Mouse (Mus musculus): ENCODE results near the gene Ntrk3. TPM values are rescaled to one million over a fixed set of nuclear protein-coding genes. Genes with fewer than 3 reads are reported as not detected.

The Ntrk3 gene
- polyA plus RNA-seq, 1 experiment from 2014 or later, result 0.16 TPM

- 96% methylated on average over 6 of the region's 6 CpGs for WGBS
- no peak for DNase-seq (ENCODE audit: low spot score)
- H3K9ac ChIP-seq (ENCODE audit: low read length), result no peak overlapping the region
- no peaks in the 10 kb centered on the region for H3K9me3 ChIP-seq (ENCODE audit: control insufficient read depth, low read length)
- no peak overlapping the region for H3K4me2 ChIP-seq (ENCODE audit: low read depth, severe bottlenecking)
- H3K4me3 ChIP-seq (ENCODE audit: low read depth, low read length), result no peak overlapping the region
- no peaks in the 10 kb centered on the region for H3K27me3 ChIP-seq (ENCODE audit: control insufficient read depth, insufficient read depth, low read length)
- no peaks in the 10 kb centered on the region for H3K4me1 ChIP-seq (ENCODE audit: control insufficient read depth, insufficient read depth, low read length)
- no peak for ATAC-seq (ENCODE audit: insufficient number of reproducible peaks, low FRiP score, low TSS enrichment, low read depth)
- no peaks in the 10 kb centered on the region for H3K36me3 ChIP-seq (ENCODE audit: control insufficient read depth, insufficient read depth, low read length)
- H3K27ac ChIP-seq (replicated peaks; ENCODE audit: low read depth, low read length), result no peak overlapping the region
Observed at GRCm38 (mm10) chr7:78404481-78404880, 333.3 kb downstream of the Ntrk3 start.

- Histone ChIP-seq H3K4me2 (ENCODE audit: low read depth, severe bottlenecking) (no peak overlapping the region), H3K9me3 (ENCODE audit: control insufficient read depth, low read length) (no peaks in the 10 kb centered on the region), H3K27me3 (ENCODE audit: control insufficient read depth, insufficient read depth, low read length) (no peaks in the 10 kb centered on the region), H3K36me3 (ENCODE audit: control insufficient read depth, insufficient read depth, low read length) (no peaks in the 10 kb centered on the region), H3K27ac (replicated peaks; ENCODE audit: low read depth, low read length) (no peak overlapping the region), H3K4me3 (ENCODE audit: low read depth, low read length) (no peak overlapping the region), H3K9ac (ENCODE audit: low read length) (no peak overlapping the region), H3K4me1 (ENCODE audit: control insufficient read depth, insufficient read depth, low read length) (no peaks in the 10 kb centered on the region)
- 73% methylated on average over 3 of the region's 3 CpGs for WGBS
- ATAC-seq (ENCODE audit: insufficient number of reproducible peaks, low FRiP score, low TSS enrichment, low read depth) (no peak), DNase-seq (ENCODE audit: low spot score) (no peak)
Observed at GRCm38 (mm10) chr7:78402495-78402894, 335.3 kb downstream of the Ntrk3 start.

DNA sequence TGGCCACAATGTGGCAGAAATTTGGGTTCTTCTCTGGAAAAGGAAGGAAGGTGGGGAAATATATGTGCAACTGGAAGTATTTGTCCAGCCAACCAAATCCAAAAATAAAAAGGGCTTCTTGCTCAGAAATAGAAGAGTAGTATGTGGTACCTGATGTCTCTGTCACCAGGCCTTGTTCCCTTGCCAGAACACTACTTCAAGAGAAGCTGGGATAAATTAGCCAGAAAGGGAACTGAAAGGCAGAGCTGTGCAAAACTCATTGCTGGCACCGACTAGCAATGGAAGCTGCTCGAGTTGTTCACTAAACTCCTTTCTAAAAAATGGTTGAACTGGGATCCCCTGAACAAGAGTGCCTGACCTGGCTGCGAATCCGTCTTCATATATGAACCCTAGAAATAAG is 337.6 kb downstream of the Ntrk3 start:
- Histone ChIP-seq H3K36me3 (ENCODE audit: control insufficient read depth, insufficient read depth, low read length) (no peaks in the 10 kb centered on the region), H3K9me3 (ENCODE audit: control insufficient read depth, low read length) (no peaks in the 10 kb centered on the region), H3K27me3 (ENCODE audit: control insufficient read depth, insufficient read depth, low read length) (no peaks in the 10 kb centered on the region), H3K4me2 (ENCODE audit: low read depth, severe bottlenecking) (no peak overlapping the region), H3K9ac (ENCODE audit: low read length) (no peak overlapping the region), H3K4me1 (ENCODE audit: control insufficient read depth, insufficient read depth, low read length) (no peaks in the 10 kb centered on the region), H3K27ac (replicated peaks; ENCODE audit: low read depth, low read length) (no peak overlapping the region), H3K4me3 (ENCODE audit: low read depth, low read length) (no peak overlapping the region)
- WGBS, result 91% methylated on average over 4 of the region's 4 CpGs
- DNase-seq (ENCODE audit: low spot score) (no peak), ATAC-seq (ENCODE audit: insufficient number of reproducible peaks, low FRiP score, low TSS enrichment, low read depth) (no peak)

DNA sequence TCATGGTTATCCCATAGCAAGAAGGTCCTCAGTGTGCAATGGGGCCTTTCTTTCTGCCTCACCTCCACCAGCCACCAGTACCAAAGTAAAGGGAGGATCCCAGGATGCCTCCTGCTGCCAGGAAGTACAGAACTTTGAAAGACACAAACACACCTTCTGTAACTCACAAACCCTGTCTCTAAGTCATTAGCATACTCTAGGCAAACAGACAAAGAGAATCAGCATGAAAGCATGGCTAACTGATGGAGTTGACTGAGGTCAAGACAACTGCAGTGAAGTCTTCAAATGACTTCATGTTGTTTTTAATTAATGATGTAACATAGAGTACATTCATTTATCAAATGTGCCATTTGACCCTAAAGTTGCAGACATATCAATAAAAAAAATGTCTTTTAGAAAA is 339.4 kb downstream of the Ntrk3 start:
- no peak for ATAC-seq (ENCODE audit: insufficient number of reproducible peaks, low FRiP score, low TSS enrichment, low read depth)

GRCm38 (mm10) chr7:78397215-78397614 is 340.6 kb downstream of the Ntrk3 start:
- Histone ChIP-seq H3K4me2 (ENCODE audit: low read depth, severe bottlenecking) (no peak overlapping the region), H3K27ac (replicated peaks; ENCODE audit: low read depth, low read length) (no peak overlapping the region), H3K9ac (ENCODE audit: low read length) (no peak overlapping the region), H3K4me1 (ENCODE audit: control insufficient read depth, insufficient read depth, low read length) (no peaks in the 10 kb centered on the region), H3K27me3 (ENCODE audit: control insufficient read depth, insufficient read depth, low read length) (no peaks in the 10 kb centered on the region), H3K36me3 (ENCODE audit: control insufficient read depth, insufficient read depth, low read length) (no peaks in the 10 kb centered on the region), H3K9me3 (ENCODE audit: control insufficient read depth, low read length) (no peaks in the 10 kb centered on the region), H3K4me3 (ENCODE audit: low read depth, low read length) (no peak overlapping the region)
- DNase-seq (ENCODE audit: low spot score) (no peak), ATAC-seq (ENCODE audit: insufficient number of reproducible peaks, low FRiP score, low TSS enrichment, low read depth) (no peak)
- 89% methylated on average over 4 of the region's 4 CpGs for WGBS

More for the DNA sequence above, 339.4 kb downstream of the Ntrk3 start:
- Histone ChIP-seq H3K36me3 (ENCODE audit: control insufficient read depth, insufficient read depth, low read length) (no peaks in the 10 kb centered on the region), H3K4me1 (ENCODE audit: control insufficient read depth, insufficient read depth, low read length) (no peaks in the 10 kb centered on the region), H3K4me2 (ENCODE audit: low read depth, severe bottlenecking) (no peak overlapping the region), H3K4me3 (ENCODE audit: low read depth, low read length) (no peak overlapping the region), H3K27me3 (ENCODE audit: control insufficient read depth, insufficient read depth, low read length) (no peaks in the 10 kb centered on the region), H3K9ac (ENCODE audit: low read length) (no peak overlapping the region), H3K9me3 (ENCODE audit: control insufficient read depth, low read length) (no peaks in the 10 kb centered on the region), H3K27ac (replicated peaks; ENCODE audit: low read depth, low read length) (no peak overlapping the region)
- no peak for DNase-seq (ENCODE audit: low spot score)

- no peak for DNase-seq (ENCODE audit: low spot score)
- no peak for ATAC-seq (ENCODE audit: insufficient number of reproducible peaks, low FRiP score, low TSS enrichment, low read depth)
- Histone ChIP-seq H3K27me3 (ENCODE audit: control insufficient read depth, insufficient read depth, low read length) (no peaks in the 10 kb centered on the region), H3K4me2 (ENCODE audit: low read depth, severe bottlenecking) (no peak overlapping the region), H3K36me3 (ENCODE audit: control insufficient read depth, insufficient read depth, low read length) (no peaks in the 10 kb centered on the region), H3K4me1 (ENCODE audit: control insufficient read depth, insufficient read depth, low read length) (no peaks in the 10 kb centered on the region), H3K9me3 (ENCODE audit: control insufficient read depth, low read length) (no peaks in the 10 kb centered on the region), H3K9ac (ENCODE audit: low read length) (no peak overlapping the region), H3K4me3 (ENCODE audit: low read depth, low read length) (no peak overlapping the region), H3K27ac (replicated peaks; ENCODE audit: low read depth, low read length) (no peak overlapping the region)
- WGBS, result 88% methylated on average over 3 of the region's 3 CpGs
Observed at GRCm38 (mm10) chr7:78390019-78390418, 347.8 kb downstream of the Ntrk3 start.

DNA sequence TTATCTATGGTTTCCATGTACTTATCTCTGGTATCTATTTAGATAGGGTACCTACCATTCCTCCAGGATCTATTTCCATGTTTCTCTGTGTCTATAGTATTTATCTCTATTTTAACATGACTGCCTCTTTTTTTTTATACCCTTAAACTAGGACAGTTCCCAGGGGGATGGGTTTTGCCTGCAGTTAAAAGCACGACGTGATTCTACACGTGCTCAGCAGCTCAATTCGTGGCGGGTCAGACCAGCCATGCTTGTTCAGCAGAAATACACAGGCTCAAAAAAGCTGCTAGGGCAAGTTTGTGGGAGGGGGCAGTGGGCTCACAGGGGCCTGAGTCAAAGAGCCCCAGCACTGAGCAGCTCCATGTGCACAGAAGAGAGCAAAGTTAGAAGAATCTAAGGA is 349.7 kb downstream of the Ntrk3 start:
- 89% methylated on average over 5 of the region's 5 CpGs for WGBS
- DNase-seq (ENCODE audit: low spot score), result no peak
- H3K9me3 ChIP-seq (ENCODE audit: control insufficient read depth, low read length), result no peaks in the 10 kb centered on the region
- no peak overlapping the region for H3K9ac ChIP-seq (ENCODE audit: low read length)
- no peak overlapping the region for H3K27ac ChIP-seq (replicated peaks; ENCODE audit: low read depth, low read length)
- ATAC-seq (ENCODE audit: insufficient number of reproducible peaks, low FRiP score, low TSS enrichment, low read depth), result no peak
- no peaks in the 10 kb centered on the region for H3K36me3 ChIP-seq (ENCODE audit: control insufficient read depth, insufficient read depth, low read length)
- no peaks in the 10 kb centered on the region for H3K4me1 ChIP-seq (ENCODE audit: control insufficient read depth, insufficient read depth, low read length)
- H3K27me3 ChIP-seq (ENCODE audit: control insufficient read depth, insufficient read depth, low read length), result no peaks in the 10 kb centered on the region
- H3K4me3 ChIP-seq (ENCODE audit: low read depth, low read length), result no peak overlapping the region
- H3K4me2 ChIP-seq (ENCODE audit: low read depth, severe bottlenecking), result no peak overlapping the region

DNA sequence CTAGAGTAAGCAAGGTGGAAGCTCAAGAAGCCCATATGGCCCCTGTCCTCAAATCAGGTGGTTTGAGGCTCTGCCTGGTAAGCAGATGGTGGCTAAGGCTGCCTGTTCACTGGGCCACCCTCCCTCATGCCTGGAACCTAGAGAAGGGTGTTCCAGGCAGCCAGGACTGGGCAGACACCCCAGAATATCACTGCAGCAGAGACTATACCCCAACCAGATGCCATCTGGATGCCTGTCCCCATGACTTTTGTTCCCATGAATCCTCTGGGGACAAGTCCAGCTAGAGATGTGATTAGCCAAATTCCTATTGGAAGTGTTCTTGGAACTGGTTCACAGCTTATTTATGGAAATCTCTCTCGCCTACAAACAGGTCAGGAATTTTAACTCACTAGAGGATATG is 351.8 kb downstream of the Ntrk3 start:
- 85% methylated on average over 1 of the region's 1 CpGs for WGBS
- DNase-seq (ENCODE audit: low spot score), result no peak
- H3K4me2 ChIP-seq (ENCODE audit: low read depth, severe bottlenecking), result no peak overlapping the region

GRCm38 (mm10) chr7:78384111-78384510 is 353.7 kb downstream of the Ntrk3 start:
- H3K27me3 ChIP-seq (ENCODE audit: control insufficient read depth, insufficient read depth, low read length), result no peaks in the 10 kb centered on the region
- DNase-seq (ENCODE audit: low spot score) (no peak), ATAC-seq (ENCODE audit: insufficient number of reproducible peaks, low FRiP score, low TSS enrichment, low read depth) (no peak)
- H3K27ac ChIP-seq (replicated peaks; ENCODE audit: low read depth, low read length), result no peak overlapping the region
- H3K9ac ChIP-seq (ENCODE audit: low read length), result no peak overlapping the region
- H3K4me1 ChIP-seq (ENCODE audit: control insufficient read depth, insufficient read depth, low read length), result no peaks in the 10 kb centered on the region
- no peaks in the 10 kb centered on the region for H3K36me3 ChIP-seq (ENCODE audit: control insufficient read depth, insufficient read depth, low read length)
- H3K4me2 ChIP-seq (ENCODE audit: low read depth, severe bottlenecking), result no peak overlapping the region
- no peak overlapping the region for H3K4me3 ChIP-seq (ENCODE audit: low read depth, low read length)
- no peaks in the 10 kb centered on the region for H3K9me3 ChIP-seq (ENCODE audit: control insufficient read depth, low read length)

More for the DNA sequence above, 351.8 kb downstream of the Ntrk3 start:
- H3K9ac ChIP-seq (ENCODE audit: low read length), result no peak overlapping the region
- no peak for ATAC-seq (ENCODE audit: insufficient number of reproducible peaks, low FRiP score, low TSS enrichment, low read depth)
- no peaks in the 10 kb centered on the region for H3K4me1 ChIP-seq (ENCODE audit: control insufficient read depth, insufficient read depth, low read length)
- no peak overlapping the region for H3K4me3 ChIP-seq (ENCODE audit: low read depth, low read length)
- H3K27me3 ChIP-seq (ENCODE audit: control insufficient read depth, insufficient read depth, low read length), result no peaks in the 10 kb centered on the region
- H3K27ac ChIP-seq (replicated peaks; ENCODE audit: low read depth, low read length), result no peak overlapping the region
- H3K36me3 ChIP-seq (ENCODE audit: control insufficient read depth, insufficient read depth, low read length), result no peaks in the 10 kb centered on the region
- H3K9me3 ChIP-seq (ENCODE audit: control insufficient read depth, low read length), result no peaks in the 10 kb centered on the region
